Mouse (Mus musculus): Measurements from ENCODE around the gene Sec24b. TPM values are rescaled to one million over a fixed set of nuclear protein-coding genes. Genes with fewer than 3 reads are reported as not detected.

Gene Sec24b
- polyA plus RNA-seq, 1 experiment, result 58.2 TPM

GRCm38 (mm10) chr3:129937848-129938247, 123.5 kb downstream of the Sec24b start:
- no peak for DNase-seq (ENCODE audit: low read depth in 1 of 2, low spot score in 2 of 2)
- Histone ChIP-seq H3K27me3 (ENCODE audit: control insufficient read depth, insufficient read depth, low read length) (no peaks in the 10 kb centered on the region; the same call in 1 of the 2 replicates), H3K27ac (ENCODE audit: insufficient read depth, low read length) (no peak overlapping the region), H3K4me3 (ENCODE audit: extremely low read depth, insufficient read depth, insufficient read length) (no peak overlapping the region), H3K36me3 (ENCODE audit: control insufficient read depth, insufficient read depth, low read length) (no peaks in the 10 kb centered on the region), H3K4me1 (ENCODE audit: control insufficient read depth, insufficient read depth, insufficient read length) (no peaks in the 10 kb centered on the region)
- 63% methylated on average over 3 of the region's 3 CpGs for WGBS
- TF ChIP-seq CTCF (IDR thresholded peaks at IDR 0.05; ENCODE audit: extremely low read depth, insufficient read depth, insufficient read length, insufficient replicate concordance) (no peak), POLR2A (IDR thresholded peaks at IDR 0.05; ENCODE audit: low read depth, low read length) (no peak)

- Histone ChIP-seq H3K4me1 (ENCODE audit: control insufficient read depth, insufficient read depth, insufficient read length) (no peaks in the 10 kb centered on the region), H3K27me3 (ENCODE audit: control insufficient read depth, insufficient read depth, low read length) (no peaks in the 10 kb centered on the region; the same call in 1 of the 2 replicates), H3K4me3 (ENCODE audit: extremely low read depth, insufficient read depth, insufficient read length) (no peak overlapping the region), H3K36me3 (ENCODE audit: control insufficient read depth, insufficient read depth, low read length) (no peaks in the 10 kb centered on the region), H3K27ac (ENCODE audit: insufficient read depth, low read length) (no peak overlapping the region)
- TF ChIP-seq POLR2A (IDR thresholded peaks at IDR 0.05; ENCODE audit: low read depth, low read length) (no peak), CTCF (IDR thresholded peaks at IDR 0.05; ENCODE audit: extremely low read depth, insufficient read depth, insufficient read length, insufficient replicate concordance) (no peak)
- WGBS, result 74% methylated on average over 9 of the region's 9 CpGs
- no peak for DNase-seq (ENCODE audit: low read depth in 1 of 2, low spot score in 2 of 2)
These were observed 124.8 kb downstream of the Sec24b start for GRCm38 (mm10) chr3:129936561-129936960.

Other genes with a start within 250 kb of the Sec24b start
- 0.02 TPM in 1 of 2 replicates, not detected in the other for gene Rrh, start 239.0 kb downstream of the Sec24b start, polyA plus RNA-seq (2012; rRNA removed)
- gene Gar1, start 230.2 kb downstream of the Sec24b start, polyA plus RNA-seq (2012; rRNA removed), result 29.3 and 30.6 TPM in 2 replicates
- gene Cfi, start 225.7 kb downstream of the Sec24b start, polyA plus RNA-seq (2012; rRNA removed), result not detected in 2 replicates
- 21.3 and 37.3 TPM in 2 replicates for gene Pla2g12a, start 182.9 kb downstream of the Sec24b start, polyA plus RNA-seq (2012; rRNA removed)
- gene Casp6, start 160.1 kb downstream of the Sec24b start, polyA plus RNA-seq (2012; rRNA removed), result 19.1 and 25.2 TPM in 2 replicates
- 3.2 and 3.6 TPM in 2 replicates for gene Mcub, start 91.3 kb downstream of the Sec24b start, polyA plus RNA-seq (2012; rRNA removed)
- 0.01 TPM in 1 of 2 replicates, not detected in the other for gene Col25a1, start 69.9 kb upstream of the Sec24b start, polyA plus RNA-seq (2012; rRNA removed)

Measured in spleen, adult 2 months (tissue).